Mouse (Mus musculus) olfactory bulb, adult 2 months (tissue): ENCODE results near the gene Asap2.

Experiments used
- CTCF ChIP-seq: fragments of 200-500 bp; IDR thresholded peaks from 2 replicates; pipeline ENCODE4 v1.5.1; 2012; ENCODE audit warnings: low read depth, mild to moderate bottlenecking, low read length, moderate library complexity; ENCODE audit not compliant: insufficient read depth
- POLR2A ChIP-seq: fragments of 200-500 bp; IDR thresholded peaks from 2 replicates; pipeline ENCODE4 v1.6.1; 2012; ENCODE audit warnings: mild to moderate bottlenecking, low read depth, low read length, moderate library complexity; ENCODE audit not compliant: insufficient read depth

DNA sequence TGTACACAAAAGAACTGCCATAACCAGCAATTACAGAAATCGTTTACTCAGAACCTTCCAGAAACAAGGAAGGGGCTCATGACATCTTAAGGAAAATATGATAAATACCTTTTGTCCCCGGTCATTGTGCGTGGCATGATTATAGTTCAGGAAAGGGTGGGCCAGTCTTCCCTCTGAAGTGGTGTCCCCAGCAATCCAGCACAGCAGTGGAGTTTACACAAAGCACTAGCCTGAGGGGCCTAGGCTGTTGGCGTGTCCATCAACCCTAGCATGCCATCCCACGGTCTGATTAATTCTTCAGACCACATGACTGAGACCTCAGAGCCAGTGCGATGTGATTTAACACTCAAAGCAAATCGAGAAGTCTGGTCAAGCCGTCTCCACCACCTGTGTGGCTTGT lies 235.1 kb downstream of the Asap2 start:
- TF ChIP-seq POLR2A, result no peak
- TF ChIP-seq CTCF, result no peak
